Mouse (Mus musculus): ENCODE data around the gene Lypd4.

- TF ChIP-seq POLR2A (IDR thresholded peaks at IDR 0.05; ENCODE audit: insufficient read length, low read depth) (no peak), CEBPB (IDR thresholded peaks at IDR 0.05; ENCODE audit: insufficient read depth, poor library complexity, severe bottlenecking) (no peak), POLR2AphosphoS2 (IDR thresholded peaks at IDR 0.05; ENCODE audit: insufficient read length, low read depth) (no peak), TCF12 (IDR thresholded peaks at IDR 0.05; ENCODE audit: insufficient read depth, poor library complexity, severe bottlenecking) (no peak), USF1 (IDR thresholded peaks at IDR 0.05; ENCODE audit: low read depth) (no peak), MYOG (IDR thresholded peaks at IDR 0.05; ENCODE audit: control insufficient read depth in 1 of 3, insufficient read depth in 1 of 3, insufficient read length in 2 of 3, low read depth in 2 of 3) (no peak), MAX (IDR thresholded peaks at IDR 0.05; ENCODE audit: low read depth) (no peak), E2F4 (IDR thresholded peaks at IDR 0.05; ENCODE audit: insufficient read depth) (no peak)
Measured at GRCm38 (mm10) chr7:24844144-24844543, 25.6 kb downstream of the Lypd4 start.

Measured in myocyte (in vitro differentiated cells).